Mouse (Mus musculus) left cerebral cortex, adult 9 months (tissue): ENCODE results near the gene Ralgps2.

Experiments
- DNase-seq, 2 experiments: peaks; one replicate each; pipeline ENCODE4 v3.0.0; 2022; ENCODE audit warnings: low spot score in 2 of 2

Ralgps2 gene

DNA sequence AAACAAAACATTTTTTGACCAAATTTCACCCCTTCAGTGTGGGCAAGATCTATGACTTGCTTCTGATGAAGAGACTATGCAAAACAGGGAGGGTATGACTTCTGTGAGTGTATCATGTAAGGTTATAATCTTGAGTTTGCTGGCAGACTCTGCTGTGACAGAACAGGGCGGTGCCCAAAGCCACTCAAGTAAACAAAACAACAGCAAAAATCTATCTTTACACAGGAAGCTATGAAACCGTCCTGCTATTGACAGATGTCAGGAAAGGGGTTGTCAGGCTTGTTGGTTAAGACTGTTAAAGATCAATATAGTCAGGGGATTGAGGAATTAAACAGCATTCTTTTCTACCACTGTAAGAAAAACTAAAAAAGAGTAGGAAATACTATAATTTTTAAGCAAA, 33.8 kb downstream of the Ralgps2 start:
- DNase-seq, result no peak

GRCm38 (mm10) chr1:156903899-156904298, 35.5 kb downstream of the Ralgps2 start:
- no peak for DNase-seq

GRCm38 (mm10) chr1:156901689-156902088, 37.7 kb downstream of the Ralgps2 start:
- DNase-seq, result no peak

DNA sequence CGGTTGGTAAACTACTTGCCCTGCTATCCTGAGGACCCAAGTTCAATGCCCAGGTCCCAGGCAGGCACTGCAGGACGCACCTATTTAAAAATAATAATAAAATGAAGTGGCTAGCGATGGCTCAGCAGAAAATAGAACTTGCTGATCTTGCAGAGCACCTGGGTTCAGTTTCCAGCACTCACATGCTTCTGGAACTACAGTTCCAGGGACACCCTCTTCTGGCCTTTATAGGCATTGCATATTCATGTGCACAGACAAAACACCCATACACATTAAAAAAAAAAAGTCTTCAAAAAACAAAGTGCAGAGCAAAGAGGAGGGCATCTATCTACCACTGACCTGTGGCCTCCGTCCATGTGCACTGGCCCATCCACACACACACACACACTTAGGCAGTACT, 47.9 kb downstream of the Ralgps2 start:
- DNase-seq, result no peak

- DNase-seq, result no peak
Measured at GRCm38 (mm10) chr1:156888830-156889229, 50.6 kb downstream of the Ralgps2 start.

GRCm38 (mm10) chr1:156885879-156886278, 53.5 kb downstream of the Ralgps2 start:
- no peak for DNase-seq

- no peak for DNase-seq
Measured at GRCm38 (mm10) chr1:156884782-156885181, 54.6 kb downstream of the Ralgps2 start.

- DNase-seq, result no peak
Measured at GRCm38 (mm10) chr1:156870616-156871015, 68.8 kb downstream of the Ralgps2 start.

GRCm38 (mm10) chr1:156870028-156870427, 69.4 kb downstream of the Ralgps2 start:
- DNase-seq, result no peak

DNA sequence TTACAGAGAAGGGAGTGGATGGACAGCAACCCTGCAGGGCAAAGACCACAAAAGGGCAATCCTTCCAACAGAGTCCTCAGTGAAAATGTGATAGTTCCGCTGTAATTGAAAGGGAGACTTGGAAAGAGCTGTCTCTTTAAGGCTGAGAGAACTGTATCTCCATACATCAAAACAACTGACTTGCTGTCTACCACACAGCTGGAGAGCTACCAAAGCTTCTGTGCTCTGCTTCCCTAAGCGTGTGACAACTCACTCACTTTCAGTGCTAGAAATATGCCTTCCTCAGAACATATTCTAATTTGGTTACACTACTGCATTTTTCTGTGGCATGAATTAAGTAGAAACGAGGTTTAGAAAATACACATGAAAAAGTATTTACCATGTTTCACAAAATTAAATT, 75.2 kb downstream of the Ralgps2 start:
- peak in 1 of 2 experiments; percentile 29 for DNase-seq

- DNase-seq, result no peak
Measured at GRCm38 (mm10) chr1:156863726-156864125, 75.7 kb downstream of the Ralgps2 start.

DNA sequence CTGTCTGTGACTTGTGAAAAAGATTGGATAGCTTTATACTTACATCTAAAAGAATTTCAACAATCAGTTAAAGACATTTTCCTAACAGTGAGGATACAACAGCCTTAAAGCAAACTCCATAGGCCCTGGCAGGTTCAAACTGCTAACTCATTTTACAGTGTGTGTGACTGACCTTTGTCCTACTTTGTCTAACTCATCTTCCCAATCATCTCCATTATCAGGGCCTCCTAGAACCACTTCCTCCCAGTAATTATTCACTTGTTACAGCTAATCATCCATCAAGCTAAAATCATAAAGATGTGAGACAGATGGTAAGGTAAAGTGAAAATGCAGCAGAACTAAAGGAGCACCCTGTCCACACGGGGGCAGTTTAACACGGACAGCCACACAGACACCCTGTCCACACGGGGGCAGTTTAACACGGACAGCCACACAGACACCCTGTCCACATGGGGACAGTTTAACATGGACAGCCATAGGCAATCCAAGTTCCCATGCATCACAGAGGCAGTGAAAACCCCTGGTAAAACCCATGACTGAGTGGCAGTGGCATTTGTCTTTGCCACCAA, 77.9 kb downstream of the Ralgps2 start:
- no peak for DNase-seq

DNA sequence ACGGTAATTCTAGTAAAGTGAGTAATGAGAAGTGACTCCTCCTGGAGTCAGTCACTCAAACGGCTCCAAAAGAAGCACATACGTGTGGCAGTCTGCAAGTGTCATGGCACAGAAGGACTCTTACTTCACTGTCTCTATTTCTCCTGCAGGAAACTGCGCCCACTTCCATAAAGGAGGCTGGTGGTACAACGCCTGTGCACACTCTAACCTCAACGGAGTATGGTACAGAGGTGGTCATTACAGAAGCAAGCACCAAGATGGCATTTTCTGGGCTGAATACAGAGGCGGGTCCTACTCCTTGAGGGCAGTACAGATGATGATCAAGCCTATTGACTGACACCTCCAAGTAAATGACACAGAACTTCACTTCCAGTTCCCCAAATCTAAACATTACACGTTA, 79.2 kb downstream of the Ralgps2 start:
- no peak for DNase-seq

- no peak for DNase-seq
Measured at GRCm38 (mm10) chr1:156859711-156860250, 79.6 kb downstream of the Ralgps2 start.

GRCm38 (mm10) chr1:156859156-156859555, 80.3 kb downstream of the Ralgps2 start:
- DNase-seq, result no peak

DNA sequence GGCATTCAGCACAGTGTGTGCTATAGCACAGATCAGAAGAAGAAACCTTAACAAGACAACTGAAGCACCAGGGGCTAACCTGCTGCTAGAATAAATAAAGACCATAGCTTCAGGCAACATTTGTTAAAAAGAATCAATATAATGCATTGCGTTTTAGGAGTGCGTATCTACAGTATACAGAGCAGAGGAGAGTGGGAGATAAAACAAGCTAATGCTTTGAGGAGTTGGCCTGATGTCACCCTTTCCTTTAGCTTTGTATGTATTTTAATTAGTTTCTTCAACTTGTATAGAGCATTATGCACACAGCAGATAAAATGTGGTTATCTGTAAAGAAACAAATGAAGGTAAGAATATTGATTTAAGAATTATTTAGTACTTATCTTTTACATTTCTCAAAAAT, 82.8 kb downstream of the Ralgps2 start:
- no peak for DNase-seq

- DNase-seq, result no peak
Measured at GRCm38 (mm10) chr1:156854558-156854957, 84.9 kb downstream of the Ralgps2 start.

GRCm38 (mm10) chr1:156852872-156853271, 86.6 kb downstream of the Ralgps2 start:
- no peak for DNase-seq

DNA sequence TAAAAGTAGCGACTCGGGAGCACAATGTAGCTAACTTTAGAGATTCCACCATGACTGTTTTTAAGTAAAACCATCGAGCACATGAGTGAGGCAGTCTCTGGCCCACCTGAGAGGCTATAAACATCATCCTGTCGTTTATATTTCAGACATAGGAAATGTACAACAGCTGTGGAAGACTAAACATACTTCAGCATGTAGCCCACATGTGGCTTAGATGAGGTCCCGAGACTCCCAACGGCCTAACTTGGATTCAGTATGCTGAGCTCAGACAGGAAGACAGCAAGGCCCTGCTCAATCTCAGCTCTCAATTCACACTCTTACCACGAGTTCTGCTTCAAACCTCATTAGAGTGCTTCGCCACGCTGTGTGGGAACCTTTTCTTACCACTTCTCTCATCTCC, 87.0 kb downstream of the Ralgps2 start:
- DNase-seq, result no peak

DNA sequence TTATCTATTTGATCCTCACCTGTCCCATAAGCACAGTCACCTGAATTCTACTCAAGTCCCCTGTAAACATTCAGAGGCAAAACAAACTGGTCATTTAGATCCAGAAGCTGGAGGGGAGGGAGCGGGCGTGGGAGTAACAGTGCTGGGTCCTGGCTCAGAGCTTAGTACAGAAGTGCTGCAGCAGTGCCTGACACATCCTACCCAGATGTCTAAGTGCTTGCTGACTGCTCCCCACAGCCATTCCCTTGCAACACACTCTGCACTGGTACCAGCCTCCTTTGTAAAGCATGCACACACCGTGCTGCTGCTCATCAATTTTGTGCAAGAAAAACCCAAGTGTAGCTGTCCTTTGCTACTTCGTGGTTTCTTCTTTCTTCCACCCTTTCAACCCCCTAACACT, 92.3 kb downstream of the Ralgps2 start:
- DNase-seq, result no peak

DNA sequence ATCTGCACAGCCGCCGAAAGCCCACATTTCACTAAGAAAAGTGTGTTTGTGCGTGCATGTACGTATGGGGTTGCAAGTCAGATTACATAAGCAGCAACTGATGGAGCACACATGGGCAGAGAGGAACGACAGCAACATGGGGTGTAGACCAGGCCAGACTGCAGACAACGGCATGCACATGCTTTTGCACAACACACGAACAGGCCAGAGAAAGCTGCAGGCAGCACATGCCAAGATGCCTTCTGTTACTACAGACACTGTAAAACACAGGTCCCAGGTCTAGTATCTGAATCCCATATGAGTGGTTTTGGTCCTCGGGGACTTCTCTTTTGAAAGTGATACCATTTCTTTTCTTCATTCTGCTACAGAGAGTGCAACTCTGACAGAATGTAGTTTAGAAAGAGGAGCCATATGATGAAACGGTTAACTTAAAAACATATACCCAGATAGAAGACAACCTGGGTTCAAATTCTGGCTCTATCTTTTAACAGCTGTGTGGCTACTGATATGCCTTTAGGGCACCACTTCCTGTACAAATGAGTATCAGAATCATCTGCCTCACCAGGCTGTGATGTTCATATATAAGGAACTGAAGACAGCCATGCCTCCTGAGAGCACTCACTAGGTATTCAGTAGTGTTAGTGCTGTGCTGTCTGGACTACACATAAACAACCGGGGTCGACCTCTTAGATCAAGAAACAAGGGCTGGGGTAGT, 97.6 kb downstream of the Ralgps2 start:
- peak in 1 of 2 experiments; percentile 17 for DNase-seq

GRCm38 (mm10) chr1:156838695-156839094, 100.7 kb downstream of the Ralgps2 start:
- peak in 1 of 2 experiments; percentile 16 for DNase-seq

DNA sequence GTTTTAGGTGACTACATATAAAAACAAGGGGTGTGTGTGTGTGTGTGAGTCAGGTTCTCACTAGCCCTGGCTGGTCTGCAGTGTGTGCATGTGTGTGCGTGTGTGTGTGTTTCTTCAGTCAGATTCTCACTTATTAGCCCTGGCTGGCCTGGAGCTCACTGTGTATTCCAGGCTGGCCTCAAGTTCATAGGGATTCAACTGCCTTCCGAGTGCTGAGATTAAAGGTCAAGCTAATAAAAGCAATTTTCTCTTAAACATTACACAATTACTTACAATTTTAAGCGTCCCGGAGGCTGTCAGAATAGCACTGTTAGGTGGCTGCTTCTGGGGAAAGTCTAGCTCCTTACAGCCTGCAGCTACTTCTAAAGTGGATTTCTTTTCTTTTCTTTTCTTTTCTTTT, 101.2 kb downstream of the Ralgps2 start, which contains the start of gene Angptl1:
Gene Angptl1, plus strand, starts transcription at position 386 of the 400 bp plus-strand sequence.
- no peak for DNase-seq
